Mouse (Mus musculus) kidney, postnatal 0 days (tissue): Measurements from ENCODE around the gene Tshz2. TPM values are rescaled to one million over a fixed set of nuclear protein-coding genes. Genes with fewer than 3 reads are reported as not detected.

ENCODE experiments used
- ATAC-seq: fragments of 200-750 bp; cut with Nextera tagmentation; replicated peaks from 2 replicates; pipeline ENCODE4 v1.8.0; 2017; ENCODE audit warnings: low read depth, moderate number of reproducible peaks, moderate TSS enrichment, moderate library complexity; ENCODE audit not compliant: low FRiP score
- DNase-seq: peaks from one replicate; pipeline ENCODE4 v3.0.0-alpha.2; 2016; ENCODE audit warnings: low spot score
- H3K27ac ChIP-seq: fragments of 300-500 bp; sonication (generic); 2 replicates; pipeline ENCODE4 v1.5.1; 2014; ENCODE audit warnings: mild to moderate bottlenecking
- H3K27me3 ChIP-seq: fragments of 300-500 bp; sonication (generic); 2 replicates; pipeline ENCODE4 v1.6.1; 2014; ENCODE audit warnings: low read length, mixed read lengths; ENCODE audit not compliant: insufficient read depth
- H3K36me3 ChIP-seq: fragments of 300-500 bp; sonication (generic); 2 replicates; pipeline ENCODE4 v1.6.1; 2014; ENCODE audit warnings: low read length, mixed read lengths; ENCODE audit not compliant: insufficient read depth
- H3K4me1 ChIP-seq: fragments of 300-500 bp; sonication (generic); replicated peaks from 2 replicates; pipeline ENCODE4 v1.6.1; 2014; ENCODE audit warnings: antibody characterized with exemption, low read length, mixed read lengths; ENCODE audit not compliant: insufficient read depth
- H3K4me2 ChIP-seq: fragments of 300-500 bp; sonication (generic); 2 replicates; pipeline ENCODE4 v1.6.1; 2014; ENCODE audit warnings: mild to moderate bottlenecking, low read length, moderate library complexity, mixed read lengths
- H3K4me3 ChIP-seq: fragments of 300-500 bp; sonication (generic); replicated peaks from 2 replicates; pipeline ENCODE4 v1.5.1; 2014; ENCODE audit warnings: low read depth, low read length
- H3K9ac ChIP-seq: fragments of 300-500 bp; sonication (generic); 2 replicates; pipeline ENCODE4 v1.6.1; 2014; ENCODE audit warnings: low read depth, low read length
- H3K9me3 ChIP-seq: fragments of 300-500 bp; sonication (generic); replicated peaks from 2 replicates; pipeline ENCODE4 v1.6.1; 2016; ENCODE audit warnings: low read length, inconsistent platforms, mixed read lengths
- CTCF ChIP-seq: IDR thresholded peaks from 2 replicates; pipeline ENCODE4 v1.5.1; 2016; ENCODE audit warnings: antibody characterized with exemption, low read depth, mild to moderate bottlenecking, moderate library complexity
- WGBS: fragments of 180-500 bp; shearing (Covaris S2); extraction: QIAGEN DNeasy Blood & Tissue Kit; methylation state at CpG from one replicate; pipeline ENCODE4 v1.1.7; 2014; 5-methylcytosine and 5-hydroxymethylcytosine counted together
- polyA plus RNA-seq: library from polyadenylated mRNA; unstranded; fragments of >200 nt; fragmentation: Nextera tagmentation; extraction: Ambion mirVana; gene quantifications from 2 replicates; pipeline ENCODE4 v1.2.1, GENCODE M21; 2015

Gene Tshz2
- polyA plus RNA-seq, 1 experiment from 2014 or later = 9.8 TPM

DNA sequence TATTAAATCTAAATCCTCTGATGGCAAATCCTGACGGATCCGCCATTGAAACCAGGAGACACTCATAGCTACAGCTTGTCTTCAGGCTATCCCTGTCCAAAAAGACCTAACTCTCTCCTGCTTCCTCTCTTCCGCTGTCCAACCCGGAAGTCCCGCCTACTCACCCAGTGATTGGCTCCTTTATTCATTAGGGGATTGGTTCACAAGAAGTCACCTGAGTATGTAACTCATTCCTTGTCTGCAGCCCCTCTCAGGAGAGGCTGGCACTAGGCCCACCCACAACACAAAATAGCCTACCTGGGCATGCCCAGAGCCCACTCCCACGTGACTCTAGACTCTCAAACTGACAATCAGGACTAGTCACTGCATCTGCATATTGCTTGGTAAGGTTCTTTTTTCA, 337.7 kb downstream of the Tshz2 start:
- no peak for TF ChIP-seq CTCF
- Histone ChIP-seq H3K27ac (no peak overlapping the region), H3K4me2 (no peak overlapping the region), H3K4me3 (no peak overlapping the region), H3K27me3 (no peaks in the 10 kb centered on the region), H3K9ac (no peak overlapping the region), H3K4me1 (no peaks in the 10 kb centered on the region), H3K36me3 (no peaks in the 10 kb centered on the region), H3K9me3 (no peaks in the 10 kb centered on the region)
- 97% methylated on average over 6 of the region's 6 CpGs for WGBS
- DNase-seq (no peak), ATAC-seq (no peak)

DNA sequence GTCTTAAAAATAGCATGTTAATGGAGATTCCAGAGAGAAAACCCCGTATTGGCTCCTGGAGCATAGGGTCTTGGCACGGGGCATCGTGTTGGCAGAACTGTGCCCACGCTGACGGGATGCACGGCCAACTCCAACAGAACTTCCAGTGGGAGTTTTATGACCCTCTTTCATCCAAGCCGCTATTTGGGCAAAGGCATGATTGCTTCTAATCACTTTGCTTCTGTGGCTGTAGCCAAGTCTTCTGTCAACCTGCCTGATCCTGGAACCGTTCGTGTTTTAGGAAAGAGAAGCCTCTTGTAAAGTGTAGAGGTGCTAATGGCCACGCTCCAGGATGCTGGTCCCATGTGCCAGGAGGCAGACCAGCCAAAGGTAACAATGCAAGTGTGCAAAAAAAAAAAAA, 350.1 kb downstream of the Tshz2 start:
- Histone ChIP-seq H3K4me3 (no peak overlapping the region), H3K9ac (no peak overlapping the region), H3K36me3 (no peaks in the 10 kb centered on the region), H3K4me1 (no peaks in the 10 kb centered on the region), H3K9me3 (no peaks in the 10 kb centered on the region), H3K27me3 (no peaks in the 10 kb centered on the region), H3K27ac (no peak overlapping the region), H3K4me2 (no peak overlapping the region)
- DNase-seq = no peak
- 79% methylated on average over 10 of the region's 10 CpGs for WGBS
- TF ChIP-seq CTCF = no peak
- no peak for ATAC-seq

DNA sequence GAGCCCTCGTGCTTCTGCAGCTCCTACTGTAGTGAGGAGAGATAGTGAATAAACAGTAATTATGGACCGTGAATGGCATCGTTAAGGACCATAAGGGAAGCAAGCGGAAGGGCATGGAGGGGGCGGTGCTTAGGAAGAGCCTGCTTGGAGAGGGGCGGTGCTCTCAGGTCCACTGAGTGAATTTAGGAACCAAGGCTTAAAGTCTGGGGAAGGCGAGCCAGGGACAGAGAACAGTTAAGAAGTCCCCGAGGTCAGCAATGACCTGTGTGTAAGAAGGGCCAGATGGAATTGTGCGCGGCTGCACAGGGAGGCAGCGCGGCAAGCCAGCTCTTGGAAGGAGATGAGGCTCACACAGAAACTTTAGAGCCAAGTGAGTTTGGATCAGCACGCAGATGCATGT, 354.4 kb downstream of the Tshz2 start:
- Histone ChIP-seq H3K36me3 (no peaks in the 10 kb centered on the region), H3K27me3 (no peaks in the 10 kb centered on the region), H3K4me1 (0 out of 2 replicates have a peak, but pooled peaks cover 2% of the 10 kb centered on the region), H3K27ac (no peak overlapping the region), H3K4me3 (no peak overlapping the region), H3K4me2 (no peak overlapping the region), H3K9ac (no peak overlapping the region), H3K9me3 (no peaks in the 10 kb centered on the region)
- 57% methylated on average over 13 of the region's 13 CpGs for WGBS
- TF ChIP-seq CTCF = no peak
- ATAC-seq (no peak), DNase-seq (no peak)

DNA sequence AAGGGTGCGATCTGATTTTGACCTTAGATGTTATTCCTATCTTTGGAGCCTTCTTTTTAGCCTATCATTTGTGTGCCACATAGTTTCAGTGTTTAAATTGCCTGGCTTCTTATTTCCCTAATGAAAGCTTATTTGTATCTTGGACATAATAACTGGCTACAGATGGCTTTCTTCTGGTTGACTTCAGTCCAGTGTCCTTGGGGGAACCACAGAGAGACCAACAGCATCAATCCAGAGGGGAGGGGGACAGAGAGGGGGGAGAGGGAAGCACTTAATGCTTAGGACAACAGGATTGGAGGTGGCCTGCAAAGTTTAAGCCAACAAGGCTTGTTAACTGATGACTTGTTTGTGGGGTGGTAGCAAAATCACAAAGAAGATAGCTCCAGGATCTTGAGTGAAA, 356.4 kb downstream of the Tshz2 start:
- no peak overlapping the region for H3K9ac ChIP-seq
- TF ChIP-seq CTCF = no peak
- 0 out of 2 replicates have a peak, but pooled peaks cover 2% of the 10 kb centered on the region for H3K4me1 ChIP-seq
- no peaks in the 10 kb centered on the region for H3K9me3 ChIP-seq
- DNase-seq (no peak), ATAC-seq (no peak)
- 86% methylated on average over 1 of the region's 1 CpGs for WGBS
- H3K4me3 ChIP-seq = no peak overlapping the region
- H3K36me3 ChIP-seq = no peaks in the 10 kb centered on the region
- no peak overlapping the region for H3K27ac ChIP-seq
- H3K27me3 ChIP-seq = no peaks in the 10 kb centered on the region
- H3K4me2 ChIP-seq = no peak overlapping the region

DNA sequence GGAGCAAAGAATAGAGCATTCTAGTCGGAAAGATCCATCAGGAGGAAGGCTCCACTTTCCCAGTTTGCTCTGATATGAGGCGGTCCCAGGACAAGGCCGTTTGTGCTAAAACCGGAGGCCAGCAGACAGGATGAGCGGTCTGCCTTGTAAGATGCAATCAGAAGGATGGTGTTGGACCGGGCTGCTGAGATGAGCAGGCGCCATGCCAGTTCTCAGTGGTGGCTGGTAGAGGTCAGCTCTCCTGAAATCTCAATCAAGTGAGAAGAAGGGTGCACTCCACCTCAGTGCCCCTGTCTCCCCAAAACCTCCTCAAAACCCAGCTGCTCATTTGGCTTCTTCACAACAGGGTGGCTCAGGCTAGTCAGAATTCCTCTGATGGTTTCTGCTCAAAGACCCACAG, 358.2 kb downstream of the Tshz2 start:
- Histone ChIP-seq H3K27ac (no peak overlapping the region), H3K36me3 (no peaks in the 10 kb centered on the region)
- 90% methylated on average over 7 of the region's 7 CpGs for WGBS

DNA sequence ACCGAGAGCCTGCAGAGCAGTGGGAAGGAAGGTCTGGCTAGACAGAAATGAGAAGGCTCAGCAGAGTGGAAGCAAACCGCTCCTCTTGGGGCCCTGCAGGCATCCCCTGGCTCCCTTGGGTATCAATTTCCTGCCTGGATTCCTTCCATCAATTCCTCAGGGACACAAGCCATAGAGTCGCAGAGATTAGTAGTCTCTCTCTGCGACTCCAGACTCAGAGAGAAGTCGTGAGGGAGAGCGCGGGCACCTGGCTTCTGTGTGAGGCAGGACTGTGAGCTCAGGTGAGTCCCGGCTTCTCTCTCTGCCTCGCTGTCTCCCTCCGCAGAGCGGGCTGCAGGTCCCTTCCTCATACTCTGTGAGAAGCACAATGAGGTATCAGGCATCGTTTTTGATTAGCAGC, 363.2 kb downstream of the Tshz2 start:
- Histone ChIP-seq H3K4me3 (no peak overlapping the region; the same call in 1 of the 2 replicates), H3K4me2 (peak overlapping the region; percentile 41), H3K4me1 (peaks cover 38% of the 10 kb centered on the region), H3K27ac (peak overlapping the region; percentile 62), H3K27me3 (no peaks in the 10 kb centered on the region), H3K9me3 (no peaks in the 10 kb centered on the region), H3K36me3 (no peaks in the 10 kb centered on the region), H3K9ac (peak overlapping the region; percentile 9; the same call in 1 of the 2 replicates)
- TF ChIP-seq CTCF = no peak
- WGBS = 13% methylated on average over 12 of the region's 12 CpGs
- no peak for ATAC-seq
- DNase-seq = peak; percentile 75

More for the DNA sequence above, 358.2 kb downstream of the Tshz2 start:
- TF ChIP-seq CTCF = no peak
- ATAC-seq (no peak), DNase-seq (no peak)
- H3K9me3 ChIP-seq = no peaks in the 10 kb centered on the region
- no peak overlapping the region for H3K9ac ChIP-seq
- H3K4me1 ChIP-seq = peaks cover 12% of the 10 kb centered on the region; the same call in 1 of the 2 replicates
- no peak overlapping the region for H3K4me2 ChIP-seq
- H3K27me3 ChIP-seq = no peaks in the 10 kb centered on the region
- no peak overlapping the region for H3K4me3 ChIP-seq
